Mouse (Mus musculus) colon, adult 2 months (tissue): ENCODE measurements around the gene 4933427D14Rik. TPM values are rescaled to one million over a fixed set of nuclear protein-coding genes. Genes with fewer than 3 reads are reported as not detected.

Experiments
- polyA plus RNA-seq: library from polyadenylated mRNA; depleted of rRNA; stranded (reverse); fragments of >200 nt; gene quantifications from 2 replicates; pipeline ENCODE4 v1.2.3, GENCODE M21; 2012; rRNA removed

4933427D14Rik gene
- polyA plus RNA-seq, result 3.5 and 3.6 TPM in 2 replicates

GRCm38 (mm10) chr11:72207204-72207833 lies at the start of gene 4933427D14Rik, which contains the start of gene Txndc17:
Gene 4933427D14Rik (minus strand): TSS chr11:72207459.
Gene Txndc17 (plus strand): TSS chr11:72207547.

GRCm38 (mm10) chr11:72215410-72215797 lies 8.1 kb upstream of the 4933427D14Rik start, which contains the start of gene Med31:
Gene Med31 (minus strand): TSS chr11:72215592.

GRCm38 (mm10) chr11:72206341-72207203 lies 687 bp downstream of the 4933427D14Rik start, which contains the start of gene Gm43951:
Gene Gm43951 (minus strand): TSS chr11:72206840.

GRCm38 (mm10) chr11:72135383-72136158 lies 71.7 kb downstream of the 4933427D14Rik start, which contains the start of gene Pitpnm3:
Gene Pitpnm3 (minus strand): TSS chr11:72135778.

Other genes starting within 250 kb of the 4933427D14Rik start
- gene Aipl1, start 169.9 kb downstream of the 4933427D14Rik start, polyA plus RNA-seq, result 0.20 TPM in 1 of 2 replicates, not detected in the other
- 2.8 and 3.8 TPM in 2 replicates for gene Pimreg, start 165.4 kb downstream of the 4933427D14Rik start, polyA plus RNA-seq
- 18.2 and 19.4 TPM in 2 replicates for gene Pitpnm3, start 71.7 kb downstream of the 4933427D14Rik start, polyA plus RNA-seq
- 0.13 and 0.14 TPM in 2 replicates for gene Gm43951, start 619 bp downstream of the 4933427D14Rik start, polyA plus RNA-seq
- gene Txndc17, start 88 bp upstream of the 4933427D14Rik start, polyA plus RNA-seq, result 52.2 and 53.4 TPM in 2 replicates
- gene Med31, start 8.1 kb upstream of the 4933427D14Rik start, polyA plus RNA-seq, result 4.4 and 6.2 TPM in 2 replicates
- 0.14 TPM in 2 replicates for gene Slc13a5, start 59.8 kb upstream of the 4933427D14Rik start, polyA plus RNA-seq
- 8.8 and 13.1 TPM in 2 replicates for gene Xaf1, start 94.2 kb upstream of the 4933427D14Rik start, polyA plus RNA-seq
- gene Fbxo39, start 107.0 kb upstream of the 4933427D14Rik start, polyA plus RNA-seq, result 0.08 TPM in 1 of 2 replicates, not detected in the other
- 0.23 TPM in 1 of 2 replicates, not detected in the other for gene Tekt1, start 155.0 kb upstream of the 4933427D14Rik start, polyA plus RNA-seq
- 2.8 and 3.9 TPM in 2 replicates for gene Smtnl2, start 204.3 kb upstream of the 4933427D14Rik start, polyA plus RNA-seq
- 93.2 and 100 TPM in 2 replicates for gene Ggt6, start 228.1 kb upstream of the 4933427D14Rik start, polyA plus RNA-seq
- 26.5 and 30.6 TPM in 2 replicates for gene Mybbp1a, start 233.9 kb upstream of the 4933427D14Rik start, polyA plus RNA-seq